Mouse (Mus musculus): Measurements from ENCODE around the gene Cyb561d2.

- TF ChIP-seq CTCF (IDR thresholded peaks at IDR 0.05) = no peak
- no peak for TF ChIP-seq EP300 (IDR thresholded peaks at IDR 0.05)
Measured at GRCm38 (mm10) chr9:107551890-107552355, 9.9 kb upstream of the Cyb561d2 start.
